Mouse (Mus musculus) cerebellum, postnatal 25 days (tissue): ENCODE data around the gene Cry2.
"Not testable (repeated sequence)": the region's sequence is repeated elsewhere in the genome, so short reads cannot be mapped to it uniquely, and the experiment has no call there.

Source experiments
- DNase-seq, 2 experiments: peaks; one replicate each; pipeline ENCODE4 v3.0.0; 2021; ENCODE audit warnings: mixed read lengths in 2 of 2

Gene Cry2

DNA sequence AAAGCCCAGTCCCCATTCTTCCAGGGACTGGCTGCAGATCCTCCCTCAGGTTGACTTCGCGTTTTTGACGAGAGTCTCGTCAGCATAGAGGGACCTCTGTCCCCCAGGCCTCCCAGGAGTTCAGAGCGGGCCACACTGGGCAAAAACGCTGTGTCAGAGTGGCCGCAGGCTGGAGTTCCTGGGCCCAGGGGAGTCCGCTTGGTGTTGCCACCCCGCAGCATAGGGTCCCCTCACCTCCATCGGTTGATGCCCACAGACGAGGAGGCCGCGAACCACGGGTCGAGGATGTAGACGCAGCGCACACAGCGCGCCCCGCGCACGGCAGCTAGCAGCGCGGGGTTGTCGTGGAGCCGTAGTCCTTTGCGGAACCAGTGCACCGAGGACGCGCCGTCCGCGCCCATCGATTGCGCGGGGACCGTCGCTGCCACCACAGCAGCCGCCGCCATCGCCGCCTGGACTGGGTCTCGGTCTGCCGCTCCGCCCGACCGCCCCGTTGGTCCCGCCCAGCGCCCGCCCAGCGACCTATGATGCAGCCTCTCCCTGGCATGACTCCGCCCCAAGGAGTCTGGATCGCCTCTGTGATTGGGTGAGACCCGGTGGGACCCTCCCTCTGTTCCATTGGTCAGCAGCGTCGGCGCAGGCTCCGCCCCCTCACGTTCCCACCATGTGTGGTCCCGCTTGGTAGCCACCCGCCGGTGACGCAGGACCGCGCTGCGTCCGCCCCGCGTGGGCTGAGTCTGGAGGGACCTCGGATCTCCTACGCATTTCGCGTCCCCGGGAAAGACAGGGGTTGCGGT, at the start of gene Cry2:
Gene Cry2 (minus strand): TSS at position 466 of the 797 bp plus-strand sequence.
- DNase-seq, result peak; percentile 99

DNA sequence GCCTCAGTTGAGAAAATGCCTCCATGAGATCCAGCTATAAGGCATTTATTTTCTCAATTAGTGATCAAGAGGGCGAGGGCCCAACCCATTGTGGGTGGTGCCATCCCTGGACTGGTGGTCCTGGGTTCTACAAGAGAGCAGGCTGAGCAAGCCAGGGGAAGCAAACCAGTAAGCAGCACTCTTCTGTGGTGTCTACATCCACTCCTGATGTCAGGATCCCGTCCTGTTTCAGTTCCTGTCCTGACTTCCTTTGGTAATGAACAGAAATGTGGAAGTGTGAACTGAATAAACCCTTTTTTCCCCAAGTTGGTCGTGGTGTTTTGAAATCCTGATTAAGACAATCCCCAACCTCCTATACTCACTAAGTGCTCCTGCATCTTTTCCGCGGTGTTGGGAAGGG, 49.7 kb upstream of the Cry2 start:
- DNase-seq, result no peak

DNA sequence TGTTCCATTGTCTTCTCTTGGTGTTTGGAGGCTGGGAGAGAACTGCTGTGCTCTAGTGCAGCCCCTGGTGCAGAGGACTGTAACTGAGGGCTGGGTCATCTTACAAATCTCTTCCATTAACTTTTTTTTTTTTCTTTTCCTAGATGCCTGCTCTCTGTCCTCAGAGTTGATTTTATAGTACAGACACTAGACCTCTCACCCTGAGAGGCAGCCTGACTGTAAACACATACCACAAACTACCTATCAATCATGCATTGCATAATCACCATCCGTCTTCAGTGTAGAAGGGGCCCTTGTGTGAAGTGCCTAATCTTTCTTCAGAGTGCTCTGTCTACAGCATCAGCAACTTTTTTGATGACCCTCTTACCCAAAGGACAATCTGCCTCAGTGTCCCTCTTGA, 48.7 kb upstream of the Cry2 start:
- DNase-seq, result no peak

DNA sequence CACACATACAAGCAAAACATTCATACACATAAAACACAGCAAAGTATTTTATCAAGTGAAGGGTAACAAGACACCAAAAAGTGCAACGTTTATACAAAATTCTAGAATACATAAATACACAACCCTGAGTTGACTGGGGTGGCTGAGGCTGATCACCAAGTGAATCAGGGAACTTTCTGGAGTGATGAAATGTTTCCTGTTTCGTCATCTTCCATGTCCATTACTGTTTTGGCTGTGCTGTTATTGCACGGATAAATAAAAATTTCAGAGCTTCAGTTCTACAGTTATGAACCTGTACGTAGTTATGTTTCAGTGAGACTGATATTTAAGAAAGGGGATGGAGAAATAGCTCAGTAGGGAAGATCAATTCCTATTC, 44.5 kb upstream of the Cry2 start:
- DNase-seq, result no peak

DNA sequence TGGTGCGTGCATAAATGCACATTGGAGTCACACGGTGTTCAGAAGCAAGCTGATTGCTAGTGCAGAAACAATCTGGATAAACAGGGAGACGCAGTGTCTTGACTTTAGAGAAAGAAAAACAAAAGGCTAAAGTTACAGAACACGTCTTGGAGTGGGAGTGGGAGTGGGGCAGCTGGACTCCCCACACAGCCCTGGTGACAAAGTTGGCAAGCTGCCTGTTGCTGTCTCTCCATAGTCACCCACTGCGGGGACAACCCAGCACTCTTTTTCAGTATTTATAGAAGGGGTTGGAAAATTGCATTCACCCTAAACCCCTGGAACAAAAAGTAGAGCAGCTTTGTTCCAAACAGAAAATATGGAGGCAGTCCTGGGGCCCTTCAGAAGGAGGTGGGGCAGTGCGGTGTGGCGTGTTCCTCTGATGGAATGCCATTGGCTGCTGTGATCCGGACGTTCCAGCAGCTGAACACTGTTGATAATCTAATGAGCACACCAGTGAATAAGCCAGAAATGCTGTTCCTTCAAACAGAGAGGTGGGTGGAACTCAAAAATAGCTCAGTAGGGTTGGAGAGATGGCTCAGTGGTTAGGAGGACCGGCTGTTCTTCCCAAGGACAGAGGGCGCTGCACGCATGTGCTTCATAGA, 43.9 kb upstream of the Cry2 start:
- no peak for DNase-seq

DNA sequence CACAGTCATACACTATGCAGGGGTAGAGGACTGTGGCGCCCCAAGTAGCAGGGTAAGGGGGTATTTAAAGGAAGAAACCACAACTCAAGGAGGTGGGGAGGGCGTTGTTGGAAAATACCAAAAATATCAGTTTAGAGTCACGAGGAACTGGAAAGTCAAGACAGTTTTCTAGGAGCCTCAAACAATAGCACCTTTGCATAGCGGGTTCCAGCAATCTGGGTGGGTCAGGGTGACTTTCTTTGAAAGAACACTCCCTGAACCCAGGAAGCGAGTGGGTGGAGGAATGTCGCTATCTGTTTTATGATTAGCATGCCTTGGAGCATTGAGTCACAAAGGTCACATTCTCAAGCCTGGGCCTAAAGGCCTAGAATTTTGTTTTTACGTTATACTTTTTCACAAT, 42.7 kb upstream of the Cry2 start:
- DNase-seq, result not testable (repeated sequence)

DNA sequence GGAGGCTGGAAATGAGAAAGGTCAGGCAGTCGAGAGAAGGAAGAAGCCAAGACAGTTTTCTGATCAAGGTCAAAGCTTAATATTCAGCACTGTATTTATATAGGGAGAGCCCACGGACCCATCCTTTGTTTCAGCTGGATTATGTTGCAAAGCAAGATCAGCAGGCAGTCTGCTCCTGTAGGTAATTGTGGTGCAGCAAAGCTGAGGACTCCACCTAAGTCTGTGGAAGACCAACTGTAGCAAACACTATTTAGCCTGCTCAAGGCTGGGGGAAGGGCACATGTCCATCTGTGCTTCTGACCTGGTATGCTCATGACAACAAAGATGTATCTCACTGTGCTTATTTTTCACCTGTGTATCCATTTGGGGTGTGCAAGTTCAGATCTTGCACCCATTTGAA, 41.9 kb upstream of the Cry2 start:
- DNase-seq, result no peak

DNA sequence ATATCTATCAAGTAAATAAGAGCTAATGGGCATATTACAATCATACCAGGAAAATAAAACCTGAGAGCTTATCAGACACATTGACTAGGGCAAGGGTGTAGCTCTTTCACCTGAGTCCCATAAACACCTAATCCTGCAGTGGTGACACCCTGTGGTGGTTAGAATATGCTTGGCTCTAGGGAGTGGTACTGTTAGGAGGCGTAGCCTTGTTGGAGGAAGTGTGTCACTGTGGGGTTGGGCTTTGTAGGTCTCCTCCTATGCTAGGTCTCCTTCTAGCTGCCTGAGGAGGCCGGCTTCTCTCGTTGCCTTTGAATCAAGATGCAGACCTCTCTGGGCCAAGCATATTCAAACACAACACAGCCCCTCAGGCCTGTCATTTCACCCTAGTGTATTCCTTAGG, 41.1 kb upstream of the Cry2 start:
- no peak for DNase-seq

DNA sequence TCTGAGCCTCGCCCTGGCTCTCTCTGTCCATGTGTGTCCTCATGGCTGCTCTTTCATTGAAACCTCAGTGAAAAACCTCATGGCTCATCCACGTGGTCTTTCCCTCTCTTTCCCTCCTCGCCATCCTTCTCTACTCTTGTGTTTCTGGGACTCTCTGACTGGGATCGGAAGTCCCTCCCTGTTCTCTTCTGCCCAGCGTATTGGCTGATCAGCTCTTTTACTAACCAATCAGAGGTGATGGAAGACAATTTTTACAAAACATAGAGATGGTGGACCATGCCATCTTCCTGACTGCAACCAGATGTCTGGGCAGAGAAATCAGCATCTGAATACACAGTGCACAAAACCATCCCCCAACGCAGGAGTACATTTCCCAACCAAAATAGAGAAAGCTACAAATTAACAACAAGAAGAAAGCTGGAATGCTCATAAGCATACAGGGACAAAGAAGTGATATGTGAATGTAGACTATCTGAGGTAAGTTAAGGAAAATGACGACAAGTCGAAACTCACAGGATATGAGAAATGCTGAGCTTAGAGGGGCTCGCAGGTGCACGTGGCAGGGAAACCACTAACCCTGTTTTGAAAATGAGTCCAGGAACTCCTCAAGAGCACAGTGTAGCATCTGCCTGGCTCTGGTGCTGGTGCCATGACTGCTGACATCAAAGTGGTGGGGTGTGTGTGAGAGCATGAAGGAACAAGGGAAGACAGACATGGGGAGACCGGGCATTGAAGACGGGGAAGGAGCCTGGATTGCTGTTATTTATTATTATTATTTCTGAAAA, 38.2 kb upstream of the Cry2 start:
- DNase-seq, result no peak

DNA sequence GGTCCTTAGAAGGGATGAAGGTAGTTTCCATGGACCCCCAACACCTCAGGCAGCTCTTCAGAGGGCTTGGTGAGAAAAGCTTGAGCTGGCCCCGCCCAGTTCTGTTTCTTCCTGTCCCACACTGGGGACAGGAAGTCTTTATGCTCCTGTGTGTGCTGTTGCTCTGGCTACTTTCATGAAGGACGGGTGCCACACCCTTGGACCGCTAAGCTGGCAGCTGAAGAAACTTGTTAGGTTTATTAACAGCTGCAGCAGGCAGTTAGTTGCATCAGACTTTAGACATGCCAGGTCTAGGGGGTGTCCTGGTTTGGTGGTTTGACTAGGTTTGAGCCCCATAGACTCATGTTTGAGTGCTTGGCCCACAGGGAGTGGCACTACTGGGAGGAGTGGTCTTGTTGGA, 30.8 kb upstream of the Cry2 start:
- DNase-seq, result no peak

DNA sequence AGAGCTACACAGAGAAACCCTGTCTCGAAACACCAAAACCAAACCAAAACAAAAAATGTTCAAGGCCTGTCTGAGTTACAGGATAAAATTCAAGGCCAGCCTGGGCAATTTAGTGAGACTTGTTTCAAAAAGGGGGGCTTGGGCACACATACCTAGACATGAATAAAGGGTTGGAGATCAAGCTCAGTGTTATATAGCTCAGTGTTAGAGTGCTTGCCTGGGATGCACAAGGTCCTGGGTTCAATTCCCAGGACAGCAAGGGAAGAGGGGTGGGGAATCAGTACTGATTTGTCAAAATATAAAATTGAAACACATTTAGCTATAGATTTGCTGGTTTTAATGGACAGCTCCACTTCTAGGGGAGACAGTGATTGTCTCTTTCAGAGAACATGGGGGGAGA, 27.4 kb upstream of the Cry2 start:
- no peak for DNase-seq

DNA sequence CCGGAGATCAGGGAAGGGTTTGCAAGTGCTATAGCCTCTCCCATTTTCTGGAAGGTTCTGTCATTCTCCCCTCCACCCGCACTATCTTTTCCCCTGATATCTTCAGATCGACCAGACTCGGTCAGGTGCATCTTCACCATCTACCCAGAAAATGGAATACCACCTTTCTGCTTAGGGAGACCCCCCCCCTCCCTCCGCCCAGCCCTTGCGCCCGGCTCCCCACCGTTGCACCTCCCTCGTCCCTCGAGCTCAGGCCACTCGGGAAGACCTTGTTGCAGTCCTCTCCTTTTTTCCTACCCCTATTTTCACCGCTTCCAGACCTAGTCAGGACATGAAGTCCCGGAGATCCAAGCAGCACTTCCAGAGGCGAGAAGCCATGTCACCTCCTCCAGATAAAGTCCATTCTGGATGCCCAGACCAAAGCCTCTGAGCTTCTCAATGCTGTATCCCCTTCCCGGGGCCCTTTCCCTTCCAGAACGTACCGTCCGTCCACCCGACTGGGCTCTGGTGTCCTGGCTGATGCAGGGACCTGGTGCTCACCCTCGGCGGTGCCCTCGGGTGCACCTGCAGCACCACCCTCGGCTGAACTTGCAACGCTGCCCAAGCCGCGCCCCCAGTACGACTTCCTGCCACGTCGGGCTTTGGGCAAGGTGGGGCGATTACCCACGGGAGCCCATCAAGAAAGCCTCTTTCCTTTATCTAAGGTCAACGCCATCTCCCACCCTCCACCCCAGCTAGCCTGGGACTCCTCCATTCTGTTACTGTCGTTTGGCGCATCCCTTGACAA, 26.3 kb upstream of the Cry2 start, which contains the start of gene Slc35c1:
Gene Slc35c1 (minus strand): TSS at position 618 of the 787 bp plus-strand sequence.
- DNase-seq, result peak; percentile 55 to 65

DNA sequence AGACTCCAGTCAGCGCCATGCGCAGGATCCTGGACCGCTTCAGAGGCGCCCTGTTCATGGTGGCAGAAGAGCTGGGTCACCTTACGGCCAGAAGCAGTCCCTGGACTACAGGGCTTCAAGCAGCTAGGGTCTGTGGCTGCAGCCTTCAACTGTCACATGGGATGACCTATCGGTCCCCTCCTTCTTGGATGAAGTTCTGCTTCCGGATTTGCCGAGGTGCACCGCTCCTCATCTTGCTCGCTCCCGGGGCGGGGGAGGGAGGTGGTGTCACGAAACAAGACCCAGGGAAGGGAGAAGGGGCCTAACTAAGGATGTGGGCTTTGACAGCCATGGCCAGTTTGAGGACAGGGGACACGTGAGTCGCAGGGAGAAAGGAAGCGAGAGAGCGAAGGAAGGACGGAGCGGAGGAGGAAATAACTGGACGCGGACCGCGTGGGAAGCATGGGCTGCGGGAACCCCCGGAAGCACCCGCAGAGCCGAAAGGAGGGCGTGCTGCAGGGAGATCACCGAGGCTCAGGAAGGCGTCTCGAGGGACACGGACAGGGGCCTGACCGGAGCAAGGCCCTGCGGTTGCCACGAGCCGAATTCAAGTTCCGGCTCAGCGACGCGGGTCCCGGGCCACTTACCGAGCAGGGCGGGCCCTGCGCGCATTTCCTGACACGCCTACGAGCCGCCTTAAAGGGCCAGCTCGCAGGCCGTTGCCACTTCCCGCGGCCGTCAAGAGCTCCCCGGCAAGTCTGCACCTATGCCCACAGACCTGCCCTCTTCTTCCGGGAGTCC, 25.5 kb upstream of the Cry2 start:
- peak; percentile 87 to 89 for DNase-seq

DNA sequence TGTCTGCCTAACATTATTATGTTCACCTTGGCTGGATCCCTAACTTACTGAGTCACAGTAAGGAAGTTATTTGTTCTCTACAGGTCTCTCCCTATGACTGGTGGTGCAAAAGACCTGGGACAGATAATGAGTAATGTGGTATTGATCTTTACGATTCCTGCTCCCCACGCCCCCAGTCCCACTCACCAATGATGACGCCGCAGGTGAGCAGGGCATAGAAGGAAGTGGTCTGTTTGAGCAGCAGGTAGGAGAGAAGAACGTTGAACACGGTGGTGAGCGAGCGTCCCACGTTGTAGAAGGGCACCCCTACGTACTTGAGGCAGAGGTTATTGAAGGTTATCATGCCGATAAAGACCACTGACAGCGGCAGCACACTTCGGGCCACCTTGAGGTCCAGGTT, 24.6 kb upstream of the Cry2 start:
- no peak for DNase-seq

DNA sequence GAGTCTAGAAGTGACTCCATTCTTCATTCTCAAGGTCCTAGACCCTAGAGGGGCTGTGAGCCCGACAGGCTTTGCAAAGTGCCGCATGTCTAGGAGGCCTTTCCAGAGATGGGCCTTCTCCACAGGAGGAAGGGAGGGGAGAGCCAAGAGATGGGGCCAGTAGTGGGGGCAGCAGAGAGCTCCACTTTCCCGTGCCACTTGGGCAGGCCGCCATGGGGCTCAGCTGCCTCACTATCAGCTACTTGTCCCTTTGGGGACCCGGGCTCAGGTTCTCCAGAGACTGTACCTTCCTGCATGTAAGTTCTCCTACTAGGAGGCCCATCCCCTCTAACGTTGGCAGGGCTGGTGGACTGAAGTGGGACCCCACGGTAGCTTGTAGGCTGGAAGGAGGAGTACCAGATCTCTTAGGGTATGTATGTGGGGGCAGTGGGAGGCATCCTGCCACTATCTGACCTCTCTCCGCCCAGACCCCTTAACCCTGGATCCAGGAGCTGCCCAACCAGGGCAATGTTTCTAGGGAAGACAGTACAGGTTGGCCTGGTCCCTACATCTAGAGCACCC, 23.2 kb upstream of the Cry2 start:
- DNase-seq, result peak; percentile 24 to 53

DNA sequence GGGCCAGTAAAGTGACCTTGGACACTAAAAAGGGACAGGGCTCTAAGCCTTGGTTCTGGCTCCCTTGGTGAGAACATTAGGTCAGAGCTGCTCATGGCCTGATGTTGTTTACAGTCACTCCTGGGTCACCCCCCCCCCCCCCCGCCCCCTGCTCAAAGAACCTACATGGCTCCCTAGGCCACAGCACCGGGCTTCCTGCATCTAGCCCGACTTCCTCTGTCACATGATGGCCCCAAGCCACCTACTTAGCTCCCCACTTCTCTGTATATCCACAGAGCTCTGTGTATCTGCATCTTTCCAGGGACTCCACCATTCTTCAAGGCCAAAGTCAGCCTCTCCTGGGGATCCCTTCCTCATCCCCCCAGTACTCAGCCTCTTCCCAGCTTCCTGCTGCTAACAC, 21.9 kb upstream of the Cry2 start:
- no peak for DNase-seq

DNA sequence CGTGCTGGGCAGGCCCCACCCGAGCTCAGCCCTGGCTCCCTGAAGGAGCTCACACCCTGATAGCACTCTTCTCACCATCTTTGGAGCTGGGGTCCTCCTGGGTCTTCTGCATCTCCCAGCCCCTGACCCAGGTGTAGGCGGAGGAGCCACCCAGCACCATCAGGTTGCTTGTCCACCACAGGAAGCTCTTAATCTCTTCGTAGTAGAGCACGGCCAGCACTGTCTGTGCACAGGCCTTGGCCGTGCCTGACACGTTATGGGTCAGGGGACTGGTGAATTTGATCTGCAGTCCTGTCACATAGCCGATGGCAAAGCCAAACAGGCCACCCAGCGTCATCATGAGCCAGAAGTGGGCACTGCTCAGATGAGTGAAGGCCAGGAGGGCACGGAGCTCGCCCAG, 20.3 kb upstream of the Cry2 start:
- DNase-seq, result no peak

DNA sequence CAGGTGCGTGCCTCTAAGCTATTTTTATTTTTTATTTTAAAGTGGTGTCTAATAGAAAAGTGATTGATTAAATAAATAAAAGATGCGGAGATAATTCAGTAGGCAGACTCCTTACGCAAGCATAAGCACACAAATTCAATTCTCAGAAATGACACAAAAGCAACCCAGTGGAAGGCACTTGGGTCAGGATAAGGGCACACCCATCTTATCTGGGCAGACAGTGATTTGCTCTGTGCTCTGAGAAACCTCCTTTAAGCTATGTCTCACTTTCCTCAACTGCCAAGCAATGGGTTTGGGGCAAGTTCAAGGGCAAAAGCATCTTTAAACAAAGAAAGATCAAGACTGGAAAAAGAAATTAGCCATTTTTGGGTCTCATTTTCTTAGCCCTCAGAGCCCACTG, 17.3 kb upstream of the Cry2 start:
- DNase-seq, result no peak

DNA sequence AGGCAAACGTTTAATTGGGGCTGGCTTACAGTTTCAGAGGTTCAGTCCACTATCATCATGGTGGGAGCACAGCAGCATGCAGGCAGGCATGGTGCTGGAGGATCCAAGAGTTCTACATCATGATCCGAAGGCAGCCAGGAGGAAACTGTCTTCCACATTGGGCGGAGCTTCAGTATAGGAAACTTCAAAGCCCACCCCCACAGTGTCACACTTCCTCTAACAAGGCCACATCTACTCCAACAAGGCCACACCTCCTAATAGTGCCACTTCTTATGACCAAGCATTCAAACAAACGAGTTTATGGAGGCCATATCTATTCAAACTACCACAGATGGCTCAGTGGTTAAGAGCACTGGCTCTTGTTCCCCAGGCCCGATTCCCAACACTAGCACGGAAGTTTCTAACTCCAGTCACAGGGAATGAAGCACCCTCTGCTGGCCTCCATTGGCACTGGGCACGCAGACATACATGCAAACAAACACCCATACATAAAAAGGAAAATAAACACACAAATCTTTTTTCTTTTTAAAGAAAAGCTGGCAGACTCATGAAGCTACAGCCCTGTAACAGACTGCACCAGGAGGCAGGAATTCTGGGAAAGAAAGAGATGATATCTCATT, 13.4 kb upstream of the Cry2 start:
- no peak for DNase-seq

DNA sequence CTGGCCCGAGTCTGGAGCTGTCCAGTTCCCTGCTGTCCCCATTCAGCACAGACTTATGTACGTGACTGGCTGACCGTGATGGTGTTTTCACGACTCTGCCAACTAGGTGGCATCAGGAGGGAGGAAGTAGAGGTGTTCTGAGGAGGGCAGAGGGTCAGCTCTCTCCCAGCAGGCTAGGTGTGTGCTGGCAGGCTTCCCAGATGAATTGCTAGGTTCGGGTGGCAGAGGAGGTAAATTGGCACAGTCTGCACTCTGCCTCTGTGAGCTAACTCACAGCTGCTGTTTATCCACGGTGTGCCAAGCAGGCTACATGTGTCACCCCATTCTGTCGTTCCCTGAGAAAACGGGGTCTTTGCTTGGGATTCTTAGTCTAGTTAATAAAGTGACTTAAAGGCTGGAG, 12.8 kb upstream of the Cry2 start:
- DNase-seq, result peak in 1 of 2 experiments; percentile 46

DNA sequence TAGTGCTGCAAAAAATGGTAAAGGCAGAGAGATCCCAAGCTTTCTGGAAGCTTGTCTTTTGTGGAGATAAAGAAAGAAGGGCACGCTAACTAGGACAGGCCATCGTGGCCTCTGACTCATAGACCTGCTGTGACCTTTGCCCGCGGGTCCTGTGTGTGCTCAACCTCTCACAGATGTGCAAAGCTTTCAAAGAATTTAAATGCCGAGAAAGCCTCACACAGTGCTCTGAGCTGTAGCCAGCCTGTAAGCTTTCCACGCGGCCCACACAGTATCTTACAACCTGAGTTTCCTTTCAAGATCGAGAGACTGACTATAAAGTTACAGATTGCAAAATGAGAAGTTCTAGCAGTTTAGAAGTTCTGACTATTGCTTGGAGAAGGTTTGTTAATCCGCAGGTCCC, 12.0 kb upstream of the Cry2 start:
- no peak for DNase-seq
